8 mouse cellular contexts compared by ENCODE assay signal in genomic region chr10:84562567-84563554, GRCm38 (mm10). TPM values are rescaled to one million over a fixed set of nuclear protein-coding genes. Genes with fewer than 3 reads are reported as not detected.
DNase-seq lines count a peak whose midpoint lies in the region; ATAC-seq lines count a peak whose summit lies in the region.

No protein-coding gene starts in this region.

- no peaks in the 10 kb centered on the region for H3K27me3 ChIP-seq in heart, embryonic 15.5 days
- H3K27me3 ChIP-seq in liver, embryonic 11.5 days (replicated peaks; ENCODE audit: control insufficient read depth, insufficient read depth, low read length), result no peaks in the 10 kb centered on the region

- H3K4me1 ChIP-seq in heart, embryonic 15.5 days (replicated peaks), result peaks cover 5% of the 10 kb centered on the region; the same call in 1 of the 2 replicates
- H3K4me1 ChIP-seq in liver, embryonic 11.5 days (replicated peaks; ENCODE audit: control insufficient read depth, insufficient read depth, low read length), result peaks cover 6% of the 10 kb centered on the region; the same call in 1 of the 2 replicates

- ATAC-seq in activated CD4-positive, CD25-positive, alpha-beta regulatory T cell, adult 4 months, result peak; percentile 83
- ATAC-seq in heart, embryonic 15.5 days (replicated peaks; ENCODE audit: insufficient number of reproducible peaks, insufficient read depth, low FRiP score, low read depth), result peak; percentile 35; the same call in 1 of the 2 replicates
- ATAC-seq in liver, embryonic 11.5 days (replicated peaks; ENCODE audit: low FRiP score), result peak; percentile 78

- DNase-seq in left cerebral cortex, postnatal 4 days, result peak; percentile 28
- no peak for DNase-seq in left cerebral cortex, postnatal 25 days (ENCODE audit: low spot score in 2 of 2)
- DNase-seq in liver, embryonic 11.5 days (ENCODE audit: low spot score), result no peak
- DNase-seq in spleen, postnatal 36 days (ENCODE audit: low spot score in 2 of 2), result peak; percentile 68 to 69
- no peak for DNase-seq in gastrocnemius, adult 18-20 months (ENCODE audit: low spot score)
- no peak for DNase-seq in layer of hippocampus, postnatal 25 days (ENCODE audit: extremely low spot score in 1 of 2, low spot score in 1 of 2)

- intact Hi-C loops in left cerebral cortex, postnatal 4 days (cut with DNase I), result no loop called here
- intact Hi-C loops in left cerebral cortex, postnatal 25 days (cut with DNase I), result no loop called here

- no peak overlapping the region for H3K4me3 ChIP-seq in heart, embryonic 15.5 days
- H3K4me3 ChIP-seq in liver, embryonic 11.5 days (ENCODE audit: low read depth, low read length), result no peak overlapping the region

- H3K4me2 ChIP-seq in heart, embryonic 15.5 days, result no peak overlapping the region
- H3K4me2 ChIP-seq in liver, embryonic 11.5 days, result no peak overlapping the region

- no peak overlapping the region for H3K9ac ChIP-seq in heart, embryonic 15.5 days
- no peak overlapping the region for H3K9ac ChIP-seq in liver, embryonic 11.5 days (ENCODE audit: low read depth, low read length)

- no peak overlapping the region for H3K27ac ChIP-seq in heart, embryonic 15.5 days
- no peak overlapping the region for H3K27ac ChIP-seq in liver, embryonic 11.5 days (ENCODE audit: low read depth, low read length)

- no peaks in the 10 kb centered on the region for H3K9me3 ChIP-seq in heart, embryonic 15.5 days (replicated peaks)
- peaks cover 7% of the 10 kb centered on the region; the same call in 1 of the 2 replicates for H3K9me3 ChIP-seq in liver, embryonic 11.5 days (ENCODE audit: control insufficient read depth, low read length)

- H3K36me3 ChIP-seq in heart, embryonic 15.5 days, result no peaks in the 10 kb centered on the region
- H3K36me3 ChIP-seq in liver, embryonic 11.5 days (ENCODE audit: control insufficient read depth, insufficient read depth, low read length), result no peaks in the 10 kb centered on the region

- 56% methylated on average over 13 of the region's 13 CpGs for WGBS in heart, embryonic 15.5 days
- WGBS in liver, embryonic 11.5 days, result 62% methylated on average over 13 of the region's 13 CpGs

RNA-seq across cellular contexts. Expression of gene Tcp11l2, which starts 13.6 kb away (rescaled TPM):
- total RNA-seq in left cerebral cortex, postnatal 4 days (2021), result 10 to 100 TPM; 14.2 to 15.5 TPM
- total RNA-seq in left cerebral cortex, postnatal 25 days (2021), result 10 to 100 TPM; 20.7 to 24.2 TPM
- 100 to 1,000 TPM; 168 to 171 TPM for polyA plus RNA-seq in activated CD4-positive, CD25-positive, alpha-beta regulatory T cell, adult 4 months (2017; shearing (Covaris generic))
- 32.9 and 33.3 TPM in 2 replicates for polyA plus RNA-seq in heart, embryonic 15.5 days (2015; fragmentation: Nextera tagmentation; extraction: Ambion mirVana)
- polyA plus RNA-seq in liver, embryonic 11.5 days (2014; fragmentation: Nextera tagmentation; extraction: Ambion mirVana), result 4.7 and 5.7 TPM in 2 replicates
- 10 to 100 TPM; 35.9 to 52.2 TPM for total RNA-seq in gastrocnemius, adult 18-20 months (2021)
- 10 to 100 TPM; 27.0 to 28.1 TPM for total RNA-seq in layer of hippocampus, postnatal 25 days (2021)

RNA-seq across cellular contexts. Expression of gene Ckap4, which starts 29.0 kb away (rescaled TPM):
- 10 to 100 TPM; 52.3 to 53.4 TPM for total RNA-seq in left cerebral cortex, postnatal 4 days (2021)
- total RNA-seq in left cerebral cortex, postnatal 25 days (2021), result 10 to 100 TPM; 22.8 to 25.2 TPM
- polyA plus RNA-seq in activated CD4-positive, CD25-positive, alpha-beta regulatory T cell, adult 4 months (2017; shearing (Covaris generic)), result under 1 TPM in 1 of 2 experiments, not detected in 1; 0.12 TPM
- polyA plus RNA-seq in heart, embryonic 15.5 days (2015; fragmentation: Nextera tagmentation; extraction: Ambion mirVana), result 75.2 and 94.2 TPM in 2 replicates
- 39.4 and 41.5 TPM in 2 replicates for polyA plus RNA-seq in liver, embryonic 11.5 days (2014; fragmentation: Nextera tagmentation; extraction: Ambion mirVana)
- total RNA-seq in gastrocnemius, adult 18-20 months (2021), result 1 to 10 TPM; 5.7 to 8.4 TPM
- total RNA-seq in layer of hippocampus, postnatal 25 days (2021), result 10 to 100 TPM; 19.2 to 21.9 TPM

RNA-seq across cellular contexts. Expression of gene Polr3b, which starts 59.2 kb away (rescaled TPM):
- total RNA-seq in left cerebral cortex, postnatal 4 days (2021), result 10 to 100 TPM; 17.6 to 18.0 TPM
- total RNA-seq in left cerebral cortex, postnatal 25 days (2021), result 10 to 100 TPM; 13.0 to 14.2 TPM
- polyA plus RNA-seq in activated CD4-positive, CD25-positive, alpha-beta regulatory T cell, adult 4 months (2017; shearing (Covaris generic)), result 10 to 100 TPM; 11.8 to 13.3 TPM
- 8.0 and 8.9 TPM in 2 replicates for polyA plus RNA-seq in heart, embryonic 15.5 days (2015; fragmentation: Nextera tagmentation; extraction: Ambion mirVana)
- polyA plus RNA-seq in liver, embryonic 11.5 days (2014; fragmentation: Nextera tagmentation; extraction: Ambion mirVana), result 15.8 and 16.5 TPM in 2 replicates
- total RNA-seq in gastrocnemius, adult 18-20 months (2021), result 1 to 10 TPM; 8.8 to 10.0 TPM
- total RNA-seq in layer of hippocampus, postnatal 25 days (2021), result 10 to 100 TPM; 15.6 to 15.7 TPM

Comparison
In these comparisons a context has a peak if more than half of its experiments do, and no peak if none do; other contexts are left out.
1. DNase-seq: peak in left cerebral cortex, postnatal 4 days (single experiment) and spleen, postnatal 36 days (2 of 2); none in left cerebral cortex, postnatal 25 days (0 of 2), liver, embryonic 11.5 days (single experiment), gastrocnemius, adult 18-20 months (single experiment) and layer of hippocampus, postnatal 25 days (0 of 2).
2. Peak in every context shown above with its lines, with median percentiles within 50 percentile points of each other: ATAC-seq.